Mouse (Mus musculus) heart, adult 2 months (tissue): ENCODE results near the gene Sept3.
A peak's percentile ranks its signal among the peaks of the same experiment; 100 is the strongest.

ENCODE experiments used
- CTCF ChIP-seq: fragments of 200-600 bp; IDR thresholded peaks from 2 replicates; pipeline ENCODE4 v1.8.1; 2022; ENCODE audit warnings: antibody characterized with exemption, mild to moderate bottlenecking, moderate library complexity
- EP300 ChIP-seq: fragments of 200-500 bp; IDR thresholded peaks from 2 replicates; pipeline ENCODE4 v1.6.1; 2011; ENCODE audit warnings: low read depth, low read length, control low read depth; ENCODE audit not compliant: insufficient read depth

DNA sequence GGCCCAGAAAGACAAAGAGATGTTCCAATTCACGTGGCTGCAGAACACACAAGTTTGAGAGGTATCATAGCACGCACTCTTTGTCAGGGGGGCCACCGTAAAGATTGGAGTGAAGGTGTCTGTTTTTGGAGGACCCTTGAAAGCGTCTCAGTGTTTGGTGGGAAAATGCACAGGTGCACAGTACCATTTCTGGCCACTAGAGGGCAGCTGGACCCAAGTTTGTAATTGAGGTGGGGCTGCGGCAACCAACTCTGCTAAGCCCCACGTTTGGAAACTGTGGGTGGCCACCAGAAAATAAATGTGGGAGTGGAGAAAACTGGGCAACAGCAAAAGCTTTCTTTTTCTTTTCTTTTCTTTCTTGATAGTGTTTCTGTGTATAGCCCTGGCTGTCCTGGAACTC, 8.3 kb upstream of the Sept3 start:
- peak; percentile 98 for TF ChIP-seq CTCF
- 0 out of 2 replicates have a peak, but pooled peaks have one; percentile 33 for TF ChIP-seq EP300
